Mouse (Mus musculus) cerebellum, adult 18-20 months (tissue): ENCODE results near the gene Dvl3.

Experiments
- DNase-seq, 2 experiments: peaks; one replicate each; pipeline ENCODE4 v3.0.0; 2021

Gene Dvl3

DNA sequence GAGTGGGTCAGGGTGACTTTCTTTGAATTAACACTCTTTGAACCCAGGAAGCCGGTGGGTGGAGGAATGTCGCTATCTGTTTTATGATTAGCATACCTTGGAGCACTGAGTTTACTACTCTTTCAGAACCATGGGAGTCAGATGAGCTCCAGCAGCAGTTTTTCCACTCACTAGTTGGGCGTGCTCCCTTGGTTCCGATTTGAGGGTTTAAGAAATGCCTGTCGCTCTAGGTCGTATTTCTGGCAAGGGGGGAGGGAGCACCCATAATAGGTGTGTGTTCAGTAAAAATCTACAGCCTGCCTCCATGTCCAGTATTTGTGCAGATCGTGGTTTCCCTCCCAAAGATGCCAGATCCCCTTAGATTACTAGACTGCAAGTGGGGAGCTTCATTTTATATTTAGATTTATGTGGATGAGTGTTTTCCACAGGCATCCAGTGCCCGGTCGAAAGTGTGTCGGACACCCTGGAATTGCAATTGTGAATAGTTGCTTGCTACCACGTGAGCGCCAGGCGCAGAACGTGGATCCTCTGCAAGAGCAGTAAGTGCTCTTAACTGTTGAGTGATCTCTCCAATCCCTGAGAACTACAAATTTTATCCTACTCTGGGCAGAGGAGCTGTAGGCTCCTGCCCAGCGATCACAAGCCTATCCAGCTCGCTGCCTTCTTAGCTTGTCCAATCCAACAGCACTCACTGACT, 18.7 kb upstream of the Dvl3 start:
- DNase-seq, result no peak

DNA sequence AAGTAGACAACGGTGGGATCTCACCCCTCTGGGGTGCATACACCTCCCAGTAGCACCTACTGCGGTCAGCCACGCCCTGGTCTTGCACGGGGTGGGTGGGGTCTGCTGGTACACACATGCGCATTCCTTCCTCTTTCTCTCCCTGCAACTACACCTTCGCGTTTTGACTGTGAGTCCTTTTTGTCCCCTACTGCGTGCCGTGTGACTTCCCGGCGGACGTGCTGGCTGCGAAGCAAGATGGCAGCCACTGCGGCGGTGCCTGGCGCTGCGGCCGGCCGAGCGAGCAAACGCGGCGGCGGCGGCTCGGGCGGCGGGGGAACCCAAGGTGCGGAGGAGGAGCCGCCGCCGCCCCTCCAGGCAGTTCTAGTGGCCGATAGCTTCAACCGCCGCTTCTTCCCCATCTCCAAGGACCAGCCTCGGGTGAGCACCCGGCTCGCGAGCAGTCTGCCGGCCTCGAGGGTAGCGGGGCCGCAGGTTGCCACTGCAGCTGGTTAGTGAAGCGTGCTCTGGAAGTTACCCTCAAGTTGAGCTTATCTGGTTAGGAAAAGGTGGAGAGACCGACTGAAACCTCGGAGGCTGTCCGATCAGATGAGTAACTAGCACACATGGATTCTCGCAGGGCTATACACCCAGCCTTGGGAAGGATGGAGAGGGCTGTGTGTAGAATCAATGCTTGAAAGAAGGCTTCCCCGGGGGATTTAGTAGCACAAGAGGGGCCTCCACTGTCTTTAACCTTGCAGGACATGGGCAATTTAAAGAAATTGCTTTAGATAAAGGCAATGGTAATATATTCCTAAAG, 17.9 kb upstream of the Dvl3 start, which contains the start of gene Eif2b5:
Eif2b5 (plus strand) TSS at position 141 of the 799 bp plus-strand sequence.
- peak; percentile 97 for DNase-seq

DNA sequence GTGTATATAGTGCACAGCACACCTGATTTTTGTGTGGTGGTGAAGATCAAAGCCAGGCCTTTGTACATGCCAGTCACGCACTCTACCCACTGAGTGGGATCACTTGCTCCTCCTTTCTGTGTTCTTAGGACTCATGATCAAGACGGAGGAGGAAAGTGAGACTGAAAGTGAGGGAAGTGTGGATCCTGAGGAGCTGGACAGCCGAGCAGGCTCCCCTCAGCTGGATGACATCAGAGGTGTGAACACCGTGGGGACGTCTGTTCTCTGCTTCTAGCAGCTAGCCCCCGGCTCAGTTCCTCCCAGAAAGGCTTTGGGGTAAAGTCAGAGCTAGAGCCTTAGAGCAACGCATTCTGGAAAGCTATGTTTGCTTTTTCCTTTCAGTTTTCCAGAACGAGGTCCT, 10.8 kb upstream of the Dvl3 start:
- DNase-seq, result no peak

DNA sequence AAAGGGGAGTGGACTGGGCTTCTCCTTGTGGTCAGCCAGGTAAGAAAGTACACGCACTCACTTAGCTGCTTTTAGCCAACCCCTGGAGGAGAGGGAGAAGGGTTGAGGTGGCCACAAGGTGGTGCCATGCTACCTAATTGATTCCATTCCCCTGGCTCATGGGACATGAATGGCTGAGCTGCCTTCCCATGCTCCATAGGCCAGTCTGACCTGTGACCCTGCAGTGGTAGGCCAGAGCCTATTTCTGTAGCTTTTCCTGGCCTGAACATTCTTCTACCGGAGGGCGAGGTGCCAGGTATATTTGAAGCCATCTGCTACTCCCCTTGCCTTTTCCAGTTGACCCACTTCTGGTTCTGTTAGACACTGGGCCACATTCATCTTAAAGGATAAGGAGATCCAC, 7.4 kb upstream of the Dvl3 start:
- DNase-seq, result peak; percentile 55 to 64

DNA sequence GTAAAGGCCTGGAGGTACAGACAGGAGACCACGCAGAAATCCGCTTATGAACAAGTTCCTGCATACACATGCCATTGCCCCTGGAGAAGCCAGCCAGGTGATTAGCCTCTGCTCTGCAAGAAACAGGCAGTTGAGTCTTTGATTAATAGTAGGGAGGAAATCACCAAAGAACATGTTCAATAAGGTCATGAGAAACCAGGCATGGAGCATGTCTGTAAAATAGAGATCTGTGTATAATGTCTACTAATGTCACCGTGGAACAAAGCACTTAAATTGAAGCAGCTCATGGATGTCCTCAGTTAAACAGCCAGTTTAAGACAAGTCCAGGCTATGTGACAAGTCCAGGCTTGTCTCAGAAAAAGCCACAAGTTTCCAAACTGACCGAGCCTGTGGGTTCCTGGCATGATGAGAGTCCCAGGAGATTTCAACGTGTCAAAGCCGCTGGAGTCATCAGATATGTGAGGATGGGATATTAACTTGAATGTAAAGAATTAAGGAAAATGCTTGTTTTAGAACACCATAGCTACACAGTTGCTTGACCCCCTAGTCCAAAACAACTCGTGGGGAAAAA, 5.4 kb upstream of the Dvl3 start:
- no peak for DNase-seq

DNA sequence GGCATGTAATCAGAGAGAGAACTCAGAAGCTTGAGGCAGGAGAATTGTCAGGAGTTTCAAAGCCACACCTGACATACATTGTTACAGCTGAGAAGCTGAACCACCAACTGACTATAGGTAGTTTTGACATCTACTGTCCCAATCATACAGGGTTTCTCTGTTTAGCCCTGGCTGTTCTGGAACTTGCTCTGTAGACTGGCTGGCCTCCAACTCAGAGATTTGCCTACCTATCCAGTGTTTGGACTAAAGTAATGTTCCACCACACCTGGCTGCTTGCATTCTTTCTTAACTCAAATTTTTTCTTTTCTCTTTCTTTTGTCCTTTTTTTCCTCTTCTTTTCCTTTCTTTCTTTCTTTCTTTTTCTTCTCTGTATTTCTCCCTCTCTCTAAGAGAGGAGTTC, 750 bp upstream of the Dvl3 start:
- no peak for DNase-seq

DNA sequence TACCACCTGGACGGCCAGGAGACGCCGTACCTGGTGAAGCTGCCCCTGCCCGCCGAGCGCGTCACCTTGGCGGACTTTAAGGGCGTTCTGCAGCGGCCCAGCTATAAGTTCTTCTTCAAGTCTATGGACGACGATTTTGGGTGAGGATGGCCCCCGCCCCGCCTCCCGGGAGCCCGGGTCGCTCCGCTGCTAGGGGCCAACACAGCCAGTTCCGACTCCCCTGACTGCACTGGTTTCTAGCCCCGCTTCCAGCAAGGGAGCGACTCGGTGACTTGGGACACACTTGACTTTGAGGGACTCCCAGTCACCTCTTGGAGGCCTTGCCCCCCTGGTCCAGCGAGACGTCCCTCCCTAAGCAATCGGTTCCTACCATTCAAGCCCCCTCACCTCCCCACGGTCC, 434 bp downstream of the Dvl3 start:
- no peak for DNase-seq

DNA sequence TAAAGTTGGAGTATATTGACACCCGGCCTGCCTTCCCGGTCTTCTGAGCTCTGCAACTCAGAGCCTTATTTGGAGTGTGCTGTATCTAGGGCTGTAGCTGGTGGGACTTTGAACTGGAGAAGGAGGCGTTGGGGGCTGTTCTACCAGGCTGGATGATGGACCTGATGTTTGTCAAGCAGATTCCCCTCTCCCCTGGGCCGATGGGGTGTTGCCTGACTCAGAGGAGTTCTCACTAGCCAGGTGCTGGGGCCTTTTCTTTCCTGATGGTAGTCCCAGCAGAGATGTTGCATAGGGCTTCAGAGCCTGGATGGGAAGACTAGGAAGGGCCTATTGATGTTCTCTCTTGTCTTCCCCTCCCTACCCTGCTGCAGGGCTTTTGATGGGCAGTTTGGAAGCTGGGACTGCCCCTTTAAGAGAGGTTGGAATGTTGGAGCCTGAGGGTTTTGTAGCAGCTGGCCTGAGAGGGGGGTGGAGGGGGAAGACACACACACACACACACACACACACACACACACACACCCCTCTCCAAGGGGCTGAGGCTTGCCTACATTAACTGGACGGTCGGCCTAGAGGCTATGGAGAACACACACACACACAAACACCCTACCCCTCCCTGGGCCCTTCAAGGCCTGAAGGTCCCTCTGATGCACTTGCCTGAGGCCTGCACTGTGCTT, 1.1 kb downstream of the Dvl3 start:
- peak in 1 of 2 experiments; percentile 26 for DNase-seq

DNA sequence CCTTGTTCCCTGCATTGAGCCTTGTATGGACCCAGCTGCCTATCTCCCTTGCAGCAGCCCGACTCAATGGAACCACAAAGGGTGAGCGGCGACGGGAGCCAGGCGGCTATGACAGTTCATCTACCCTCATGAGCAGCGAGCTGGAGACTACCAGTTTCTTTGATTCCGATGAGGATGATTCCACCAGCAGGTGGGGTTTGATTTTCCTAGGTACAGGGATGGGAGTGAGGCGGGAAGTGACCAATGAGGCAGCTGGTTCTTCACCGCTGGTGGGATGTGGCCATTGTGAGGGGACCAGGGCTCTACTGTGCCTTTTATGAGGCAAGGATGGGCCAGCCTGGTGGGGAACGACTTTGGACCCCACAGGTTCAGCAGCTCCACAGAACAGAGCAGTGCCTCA, 7.1 kb downstream of the Dvl3 start:
- DNase-seq, result no peak

DNA sequence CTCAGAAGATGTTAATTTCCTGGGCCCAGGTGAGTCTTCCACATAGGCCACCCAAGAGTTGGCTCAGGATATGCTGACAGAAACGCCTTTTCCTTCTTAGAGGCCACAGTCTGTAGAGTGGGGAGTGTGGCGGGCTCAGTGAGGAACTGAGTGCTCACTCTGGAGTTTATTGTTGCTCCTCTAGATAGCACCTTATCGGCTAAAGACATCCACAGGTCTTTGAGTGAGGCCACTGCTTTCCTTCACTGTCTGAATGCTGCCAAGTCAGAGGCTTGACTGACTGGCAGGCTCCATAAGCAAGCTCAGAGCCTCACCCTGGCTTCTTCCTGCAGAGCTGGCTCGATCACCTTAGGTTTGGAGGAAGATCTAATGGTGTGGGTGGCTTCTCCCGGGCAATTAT, 12.0 kb downstream of the Dvl3 start:
- no peak for DNase-seq

DNA sequence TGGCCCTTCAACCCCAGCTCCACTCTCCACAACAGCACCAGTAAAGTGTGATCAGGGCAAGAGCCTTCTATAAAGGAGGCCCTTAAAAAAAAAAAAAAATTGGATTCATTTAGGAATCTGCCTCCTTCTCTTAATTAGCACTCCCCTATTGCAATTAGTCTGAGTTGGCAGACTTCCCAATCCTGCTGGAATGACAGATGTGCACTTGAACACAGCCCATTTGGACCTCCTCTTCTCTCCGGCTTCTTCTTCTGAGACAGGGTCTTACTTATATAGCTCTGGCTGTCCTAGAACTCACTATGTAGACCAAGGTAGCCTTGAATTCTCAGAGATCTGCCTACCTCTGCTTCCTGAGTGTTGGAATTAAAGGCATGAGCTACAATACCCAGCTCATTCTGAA, 12.6 kb downstream of the Dvl3 start:
- DNase-seq, result no peak

DNA sequence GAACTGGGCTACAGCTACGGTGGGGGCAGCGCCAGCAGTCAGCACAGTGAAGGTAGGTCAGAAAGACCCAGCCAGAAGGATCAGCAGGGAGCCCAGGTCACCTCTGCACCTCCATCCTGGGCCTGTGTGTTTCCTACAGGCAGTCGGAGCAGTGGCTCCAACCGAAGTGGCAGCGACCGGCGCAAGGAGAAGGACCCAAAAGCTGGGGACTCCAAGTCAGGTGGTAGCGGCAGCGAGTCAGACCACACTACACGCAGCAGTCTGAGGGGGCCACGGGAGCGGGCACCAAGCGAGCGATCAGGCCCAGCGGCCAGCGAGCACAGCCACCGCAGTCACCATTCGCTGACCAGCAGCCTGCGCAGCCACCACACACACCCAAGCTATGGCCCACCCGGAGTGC, 14.2 kb downstream of the Dvl3 start:
- no peak for DNase-seq

DNA sequence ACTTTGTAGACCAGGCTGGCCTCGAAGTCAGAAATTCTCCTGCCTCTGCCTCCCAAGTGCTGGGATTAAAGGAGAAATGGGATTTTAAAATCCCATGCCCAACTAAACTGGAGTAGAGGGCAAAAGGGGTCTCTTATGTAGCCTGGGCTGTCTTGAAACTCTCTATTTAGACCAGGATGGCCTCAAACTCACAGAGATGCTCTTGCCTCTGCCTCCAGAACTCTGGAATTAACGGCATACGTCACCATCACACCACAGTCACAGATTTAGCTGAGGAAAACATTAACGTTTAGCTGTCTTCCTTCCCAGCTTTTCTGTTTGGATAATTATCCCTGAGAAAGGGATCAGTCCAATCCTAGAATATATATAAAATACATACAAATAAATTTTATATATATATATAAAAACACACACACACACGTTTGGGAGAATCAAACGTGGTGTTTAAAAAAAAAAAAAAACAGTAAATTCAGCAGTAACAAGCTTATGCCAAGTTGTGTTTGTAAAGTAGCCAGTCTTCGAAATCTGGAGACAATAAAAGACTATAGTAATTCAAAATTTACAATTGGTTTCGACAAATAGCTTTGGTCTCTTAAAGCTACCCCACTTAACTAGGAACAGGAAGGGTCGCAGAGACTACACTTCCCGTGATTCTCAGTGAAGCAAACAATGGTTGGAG, 18.0 kb downstream of the Dvl3 start:
- DNase-seq, result no peak

DNA sequence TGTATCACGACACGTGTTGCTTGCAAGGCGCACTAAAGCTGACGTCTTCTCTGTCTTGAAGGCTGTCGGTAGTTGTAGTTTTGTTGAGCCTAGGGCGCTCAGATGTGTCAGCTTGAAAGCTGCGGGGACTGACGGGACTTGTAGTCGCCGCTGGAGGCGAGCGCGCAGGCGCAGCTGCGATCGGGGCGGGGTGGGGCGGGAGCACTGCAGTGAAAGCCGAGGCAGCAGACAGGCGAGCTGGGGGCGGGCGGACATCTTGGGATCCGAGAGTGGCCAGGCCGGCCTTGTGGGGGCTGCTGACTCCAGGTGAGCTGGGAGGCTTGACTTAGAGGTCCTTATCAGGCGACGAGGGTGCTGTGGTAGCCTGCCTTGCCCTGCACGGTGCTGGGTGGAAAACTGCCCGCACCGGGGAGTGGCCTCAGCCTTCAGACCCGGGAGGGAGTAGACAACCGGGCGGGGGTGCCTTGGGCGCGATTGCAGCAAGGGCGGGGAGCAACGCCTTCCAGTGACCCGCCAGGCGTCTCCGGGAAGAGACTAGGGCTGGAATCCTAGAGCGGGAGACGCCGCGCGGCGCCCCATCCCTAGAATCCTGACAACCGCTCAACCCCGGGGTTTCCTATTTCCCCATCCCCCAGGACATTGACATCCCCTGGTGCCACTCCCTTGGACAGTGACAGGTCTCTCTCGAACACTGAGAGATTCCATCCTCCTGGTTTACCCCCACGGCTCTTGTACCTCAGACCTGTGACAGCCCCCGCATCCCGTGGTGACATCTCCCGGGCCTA, 18.7 kb downstream of the Dvl3 start, which contains the start of gene Ap2m1:
Ap2m1 (plus strand) TSS at position 183 of the 785 bp plus-strand sequence.
- DNase-seq, result peak; percentile 92 to 97

DNA sequence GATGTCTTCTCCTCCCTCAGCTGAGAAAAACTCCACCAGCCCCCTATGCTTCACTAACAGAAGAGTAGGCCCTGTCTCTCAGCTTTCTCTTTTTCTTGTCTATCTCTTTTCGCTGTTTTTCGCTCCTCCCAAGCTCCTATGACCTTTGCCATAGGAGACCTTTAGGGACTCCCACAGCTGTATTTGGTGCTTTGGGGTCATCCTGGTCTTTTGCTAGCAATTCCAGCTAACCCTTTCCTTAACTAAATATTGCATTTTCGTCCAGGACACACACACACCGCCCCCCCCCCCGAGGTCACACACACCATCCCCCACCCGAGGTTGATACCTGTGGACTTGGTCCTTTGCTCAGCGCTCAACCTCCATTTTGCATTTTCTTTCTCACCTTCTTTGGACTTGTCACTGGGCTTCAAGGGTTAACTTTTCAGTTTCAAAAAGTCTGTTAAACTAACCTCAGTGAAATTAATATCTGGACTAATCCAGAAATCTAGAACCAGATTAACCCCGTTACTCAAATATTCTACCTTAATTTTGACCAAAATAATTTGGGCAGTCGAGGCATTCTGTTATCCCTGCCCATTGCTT, 19.4 kb downstream of the Dvl3 start:
- DNase-seq, result no peak

DNA sequence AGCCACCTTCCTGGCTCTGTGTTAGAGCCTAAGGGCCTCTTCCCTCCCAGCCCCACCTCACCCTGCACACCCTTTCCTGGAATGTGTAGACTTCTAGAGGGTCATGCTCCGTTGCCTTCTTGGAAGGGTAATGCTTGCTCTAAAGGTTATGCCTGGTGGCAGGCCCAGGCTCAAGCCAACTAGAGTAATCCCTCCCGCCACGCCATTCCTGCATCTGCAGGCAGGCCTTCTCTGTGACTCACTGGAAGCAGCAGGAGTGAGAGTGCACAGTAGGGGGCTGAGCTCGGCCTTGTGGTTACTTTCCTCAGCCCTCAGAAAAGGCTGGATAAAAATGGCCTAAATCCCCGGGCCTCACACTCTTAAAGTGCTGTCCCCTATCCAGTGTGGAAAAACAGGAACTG, 20.3 kb downstream of the Dvl3 start:
- peak; percentile 45 to 59 for DNase-seq

DNA sequence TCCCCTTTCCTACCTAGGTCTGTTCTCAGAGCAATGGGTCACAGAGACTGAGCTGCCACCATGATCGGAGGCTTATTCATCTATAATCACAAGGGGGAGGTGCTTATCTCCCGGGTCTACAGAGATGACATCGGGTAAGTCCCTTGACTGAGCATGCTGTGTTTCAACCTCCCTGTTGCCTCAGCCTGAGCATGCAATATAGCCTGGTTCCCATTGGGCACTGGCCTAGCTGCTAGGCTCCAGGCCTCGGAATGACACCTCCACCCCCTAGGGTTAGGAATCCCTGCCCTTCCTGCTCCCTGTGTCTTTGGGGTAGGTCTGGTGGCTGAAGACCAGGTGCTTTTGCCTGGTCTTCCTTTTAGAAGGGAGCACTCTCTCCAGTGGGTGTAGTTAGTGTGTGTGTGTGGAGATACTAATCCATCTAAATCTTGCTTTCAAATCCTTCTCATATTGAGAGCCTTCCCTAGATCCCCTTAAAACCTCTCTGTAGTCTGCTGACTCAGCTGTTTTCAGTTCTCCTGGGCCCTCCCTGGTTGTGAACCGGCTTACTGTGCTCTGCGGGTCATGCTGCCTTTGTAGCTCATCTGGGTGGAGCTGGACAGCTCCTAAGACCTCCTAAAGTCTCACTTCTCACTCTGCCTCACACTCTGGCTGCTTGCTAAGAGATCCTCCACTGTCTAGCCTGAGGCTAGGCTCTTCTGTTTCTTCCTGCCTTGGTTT, 21.0 kb downstream of the Dvl3 start:
- DNase-seq, result no peak

DNA sequence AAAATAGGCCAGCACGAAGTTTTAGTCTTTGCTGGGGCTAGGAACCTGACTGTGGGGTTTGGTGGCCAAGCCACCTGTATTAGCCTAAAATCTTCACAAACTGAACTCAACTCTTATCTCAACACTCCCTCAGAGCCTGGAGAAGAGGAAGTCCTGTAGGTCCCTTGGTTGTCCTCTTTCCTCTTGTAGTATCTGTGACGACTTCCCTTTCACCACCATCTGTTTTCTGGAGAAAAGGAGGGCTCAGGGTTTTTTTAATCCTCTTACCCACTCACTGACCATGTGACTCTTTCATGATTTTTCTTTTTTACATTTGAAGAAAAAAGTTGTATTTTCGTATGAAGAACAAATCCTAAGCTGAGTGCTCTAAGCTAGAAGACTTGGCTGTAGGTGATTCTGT, 22.9 kb downstream of the Dvl3 start:
- DNase-seq, result no peak

DNA sequence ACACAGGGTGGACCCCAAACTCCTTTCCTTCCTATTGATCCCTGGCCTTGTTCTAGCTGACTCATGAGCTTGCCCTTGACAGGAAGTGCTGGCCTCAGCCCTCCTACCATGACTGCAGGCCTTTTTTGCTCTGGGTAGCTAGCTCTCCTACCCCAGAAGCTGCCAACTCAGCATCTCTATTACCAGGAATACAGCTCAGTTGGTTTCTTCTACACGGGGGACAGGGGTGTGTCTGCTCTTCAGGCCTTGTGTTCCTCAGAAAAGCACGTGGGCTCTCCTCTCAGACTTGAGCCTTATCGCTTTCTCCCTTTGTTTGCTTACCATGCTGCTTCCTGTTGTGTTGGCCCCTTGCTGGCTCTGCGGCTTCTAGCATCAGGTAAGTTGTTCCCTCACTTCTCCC, 23.7 kb downstream of the Dvl3 start:
- DNase-seq, result no peak

DNA sequence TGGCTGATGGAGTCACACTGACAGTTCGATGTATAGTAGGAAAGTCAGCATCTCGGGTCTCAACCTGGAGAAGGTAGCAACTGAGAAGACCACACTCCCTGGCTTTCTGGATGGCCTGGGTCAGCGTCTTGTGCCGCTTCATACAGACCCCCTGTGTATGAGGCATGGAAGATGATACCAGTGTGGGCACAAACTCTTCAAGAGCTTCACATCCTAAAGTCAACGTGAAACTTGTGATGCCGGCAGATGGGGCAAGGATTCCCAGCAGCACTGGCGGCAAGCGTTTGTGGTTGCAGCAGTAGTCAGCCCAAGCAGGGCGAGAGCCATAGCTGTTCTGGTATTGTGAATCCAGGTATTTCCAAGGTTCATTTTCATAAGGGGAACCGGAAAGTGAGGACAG, 28.9 kb downstream of the Dvl3 start:
- no peak for DNase-seq

DNA sequence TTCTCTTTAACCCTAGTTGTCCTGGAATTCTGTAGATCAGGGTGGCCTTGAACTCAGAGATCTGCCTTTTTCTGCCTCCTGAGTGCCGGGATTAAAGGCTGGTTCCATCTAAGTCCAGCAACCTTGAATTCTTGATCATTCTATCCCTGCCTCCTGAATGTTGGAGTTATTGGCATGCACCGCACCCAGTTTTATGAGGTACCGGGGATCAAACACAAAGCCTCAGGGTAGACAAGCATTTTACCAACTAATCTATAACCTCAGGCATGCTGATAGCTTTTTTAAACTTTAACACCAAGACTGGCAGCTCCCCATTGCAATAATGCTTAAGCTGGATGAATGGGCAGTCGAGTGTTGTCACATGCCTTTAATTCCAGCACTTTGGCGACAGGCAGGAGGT, 30.6 kb downstream of the Dvl3 start:
- DNase-seq, result no peak
